Mouse (Mus musculus) lung, postnatal 0 days (tissue): Measurements from ENCODE around the gene Ldah. TPM values are rescaled to one million over a fixed set of nuclear protein-coding genes. Genes with fewer than 3 reads are reported as not detected.

Experiments used
- ATAC-seq: fragments of 200-750 bp; cut with Nextera tagmentation; 2 replicates; pipeline ENCODE4 v1.8.0; 2017; ENCODE audit warnings: moderate library complexity
- DNase-seq: peaks from one replicate; pipeline ENCODE4 v3.0.0-alpha.2; 2016; ENCODE audit warnings: low spot score
- H3K27ac ChIP-seq: fragments of 300-500 bp; sonication (generic); 2 replicates; pipeline ENCODE4 v1.5.1; 2014; ENCODE audit warnings: antibody characterized with exemption, mild to moderate bottlenecking, low read length, mixed read lengths
- H3K27me3 ChIP-seq: fragments of 300-500 bp; sonication (generic); replicated peaks from 2 replicates; pipeline ENCODE4 v1.6.1; 2014; ENCODE audit warnings: low read length, mixed read lengths; ENCODE audit not compliant: insufficient read depth
- H3K36me3 ChIP-seq: fragments of 300-500 bp; sonication (generic); 2 replicates; pipeline ENCODE4 v1.6.1; 2014; ENCODE audit warnings: low read length, mixed read lengths; ENCODE audit not compliant: insufficient read depth
- H3K4me1 ChIP-seq: fragments of 300-500 bp; sonication (generic); 2 replicates; pipeline ENCODE4 v1.6.1; 2014; ENCODE audit warnings: antibody characterized with exemption, low read depth, low read length, mixed read lengths; ENCODE audit not compliant: insufficient read depth
- H3K4me2 ChIP-seq: fragments of 300-500 bp; sonication (generic); replicated peaks from 2 replicates; pipeline ENCODE4 v1.6.1; 2014; ENCODE audit warnings: low read depth, mild to moderate bottlenecking, low read length, moderate library complexity, mixed read lengths
- H3K4me3 ChIP-seq: fragments of 300-500 bp; sonication (generic); 2 replicates; pipeline ENCODE4 v1.5.1; 2014; ENCODE audit warnings: low read depth, low read length
- H3K9ac ChIP-seq: fragments of 300-500 bp; sonication (generic); replicated peaks from 2 replicates; pipeline ENCODE4 v1.6.1; 2014; ENCODE audit warnings: low read depth, mild to moderate bottlenecking
- H3K9me3 ChIP-seq: fragments of 300-500 bp; sonication (generic); 2 replicates; pipeline ENCODE4 v1.6.1; 2016; ENCODE audit warnings: low read length, mixed read lengths
- CTCF ChIP-seq: IDR thresholded peaks from 2 replicates; pipeline ENCODE4 v1.5.1; 2016; ENCODE audit warnings: antibody characterized with exemption, mild to moderate bottlenecking
- EP300 ChIP-seq: IDR thresholded peaks from 2 replicates; pipeline ENCODE4 v1.6.1; 2016; ENCODE audit warnings: antibody characterized with exemption, mild to moderate bottlenecking, control low read depth
- WGBS: fragments of 180-500 bp; shearing (Covaris S2); extraction: QIAGEN DNeasy Blood & Tissue Kit; methylation state at CpG from one replicate; pipeline ENCODE4 v1.1.7; 2014; 5-methylcytosine and 5-hydroxymethylcytosine counted together
- polyA plus RNA-seq: library from polyadenylated mRNA; unstranded; fragments of >200 nt; fragmentation: Nextera tagmentation; extraction: Ambion mirVana; gene quantifications from 2 replicates; pipeline ENCODE4 v1.2.1, GENCODE M21; 2015

Gene Ldah
- polyA plus RNA-seq, 1 experiment from 2014 or later = 45.5 TPM

DNA sequence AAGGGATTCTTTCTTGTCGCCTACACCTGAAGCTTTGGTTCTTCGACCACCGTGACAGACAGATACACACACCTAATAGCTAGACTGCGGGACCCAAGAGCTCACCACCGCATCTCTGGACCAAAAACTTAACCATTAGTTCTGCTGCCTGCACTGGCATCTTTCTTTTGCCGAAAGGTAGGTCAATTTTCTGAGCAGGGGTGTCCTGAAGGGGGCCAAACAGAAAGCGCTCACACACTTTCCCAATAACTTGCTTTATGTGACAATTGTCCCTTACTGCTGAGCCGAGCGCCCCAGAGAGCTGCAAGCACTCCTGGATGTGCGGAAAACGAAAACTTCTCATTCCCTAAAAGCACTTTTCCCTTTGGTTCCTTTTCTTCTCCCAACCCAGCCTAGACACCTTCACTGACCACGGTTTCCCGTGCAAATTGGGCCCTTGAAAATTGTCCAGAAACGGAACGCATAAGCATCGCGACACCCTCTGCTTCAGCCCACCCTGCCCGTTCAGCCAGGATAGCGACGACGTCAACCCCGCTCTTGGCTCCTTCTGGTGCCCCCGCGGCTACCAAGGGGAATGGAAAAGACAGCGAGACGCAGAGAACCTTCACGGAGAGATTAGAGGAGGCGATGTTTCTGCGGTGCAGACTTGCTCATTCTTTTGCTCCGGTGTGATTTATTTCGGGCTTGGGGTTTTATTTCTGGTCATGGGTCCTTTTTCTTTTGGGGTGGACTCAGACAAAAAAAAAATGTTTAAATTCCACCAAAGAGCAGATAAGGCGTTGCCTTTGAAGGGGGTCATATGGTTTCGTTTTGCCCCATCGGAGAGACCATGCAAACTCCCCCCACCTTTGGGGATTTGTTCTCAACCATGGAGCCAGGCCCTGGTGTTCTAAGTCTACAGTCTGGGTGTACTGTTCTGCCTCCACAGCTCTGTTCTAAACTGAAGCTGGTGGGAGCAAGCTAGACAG lies 91.5 kb downstream of the Ldah start:
- H3K27me3 ChIP-seq = peaks cover 80% of the 10 kb centered on the region
- DNase-seq (no peak), ATAC-seq (no peak)
- TF ChIP-seq CTCF (no peak), EP300 (no peak)
- peaks cover 3% of the 10 kb centered on the region; the same call in 1 of the 2 replicates for H3K4me1 ChIP-seq
- H3K4me3 ChIP-seq = 0 out of 2 replicates have a peak overlapping the region, but pooled peaks have one; percentile 6
- H3K9me3 ChIP-seq = no peaks in the 10 kb centered on the region
- 13% methylated on average over 34 of the region's 34 CpGs for WGBS
- H3K4me2 ChIP-seq = no peak overlapping the region; the same call in 1 of the 2 replicates
- H3K36me3 ChIP-seq = no peaks in the 10 kb centered on the region
- H3K27ac ChIP-seq = no peak overlapping the region
- no peak overlapping the region for H3K9ac ChIP-seq

- Histone ChIP-seq H3K4me2 (no peak overlapping the region), H3K27me3 (peaks cover 80% of the 10 kb centered on the region), H3K27ac (no peak overlapping the region), H3K9me3 (no peaks in the 10 kb centered on the region), H3K4me3 (no peak overlapping the region), H3K9ac (no peak overlapping the region), H3K36me3 (no peaks in the 10 kb centered on the region), H3K4me1 (peaks cover 3% of the 10 kb centered on the region; the same call in 1 of the 2 replicates)
- TF ChIP-seq CTCF = no peak
- WGBS = 44% methylated on average over 10 of the region's 10 CpGs
- ATAC-seq (no peak), DNase-seq (no peak)
Observed at GRCm38 (mm10) chr12:8300111-8300480, 92.2 kb downstream of the Ldah start.

DNA sequence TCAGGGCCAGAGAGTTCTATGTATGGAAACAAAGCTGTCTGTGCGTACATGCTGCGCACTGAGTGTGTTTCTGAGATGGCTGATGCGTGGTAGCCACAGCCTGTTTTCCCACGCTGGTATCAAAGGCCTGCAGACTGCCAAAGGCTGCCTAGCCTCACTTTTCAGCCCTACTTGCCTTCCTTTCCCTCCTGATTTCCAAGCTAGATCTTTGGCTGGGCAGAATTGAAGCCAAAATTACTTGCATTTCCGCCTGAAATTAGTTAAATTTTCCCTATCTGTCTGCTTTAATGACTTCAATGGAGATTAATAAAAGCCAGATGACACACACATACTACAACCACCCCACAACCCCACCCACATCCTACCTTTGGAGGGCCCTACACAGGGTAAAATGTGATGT lies 92.6 kb downstream of the Ldah start:
- Histone ChIP-seq H3K4me2 (no peak overlapping the region), H3K4me3 (no peak overlapping the region)

DNA sequence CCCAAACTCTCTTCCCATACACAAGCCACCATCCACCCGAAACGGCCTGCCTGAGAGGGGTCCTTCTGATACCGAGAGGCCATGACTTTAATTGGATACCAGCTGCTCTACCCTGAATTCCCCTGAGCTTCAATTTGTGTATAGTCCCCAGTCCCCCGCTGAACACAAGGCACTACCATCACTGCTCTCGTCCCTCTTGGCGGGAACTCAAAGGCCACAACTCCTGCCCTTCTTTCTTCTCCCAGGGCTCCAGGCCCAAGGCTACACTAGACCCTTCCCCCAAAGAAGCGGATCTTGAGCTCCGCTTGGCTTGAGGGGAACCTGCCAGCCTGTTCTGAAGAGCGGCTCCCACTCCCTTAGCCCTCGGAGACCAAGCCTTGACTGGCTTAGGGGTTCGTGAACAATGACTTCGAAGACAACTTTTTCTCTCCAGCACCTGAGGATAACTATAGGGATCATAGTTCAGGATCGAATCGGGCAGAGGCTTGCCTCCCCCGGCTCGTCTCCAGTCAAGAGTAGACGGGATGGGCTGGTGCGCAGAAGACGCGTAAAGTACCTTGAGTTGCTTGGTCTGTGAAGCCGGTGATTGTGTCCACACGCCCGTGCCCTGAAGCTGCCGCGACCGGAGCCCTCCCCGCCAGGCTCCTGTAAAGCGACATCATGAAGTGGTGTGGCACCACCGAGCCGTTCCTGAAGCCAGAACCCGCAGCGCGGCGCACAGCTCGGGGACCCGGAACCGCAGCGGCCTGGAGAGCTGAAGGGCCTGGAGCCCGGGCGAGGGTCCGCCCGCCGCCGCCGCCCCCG lies 93.3 kb downstream of the Ldah start:
- peaks cover 81% of the 10 kb centered on the region for H3K27me3 ChIP-seq
- no peak overlapping the region for H3K9ac ChIP-seq
- peaks cover 3% of the 10 kb centered on the region; the same call in 1 of the 2 replicates for H3K4me1 ChIP-seq
- DNase-seq (no peak), ATAC-seq (peak; percentile 12)
- no peaks in the 10 kb centered on the region for H3K36me3 ChIP-seq
- peak overlapping the region; percentile 65 for H3K4me2 ChIP-seq
- no peaks in the 10 kb centered on the region for H3K9me3 ChIP-seq
- peak overlapping the region; percentile 44 for H3K4me3 ChIP-seq
- 9% methylated on average over 35 of the region's 46 CpGs for WGBS
- H3K27ac ChIP-seq = no peak overlapping the region
- TF ChIP-seq CTCF (no peak), EP300 (no peak)

More for the DNA sequence above, 92.6 kb downstream of the Ldah start:
- Histone ChIP-seq H3K27me3 (peaks cover 80% of the 10 kb centered on the region), H3K36me3 (no peaks in the 10 kb centered on the region), H3K9me3 (no peaks in the 10 kb centered on the region), H3K4me1 (peaks cover 3% of the 10 kb centered on the region; the same call in 1 of the 2 replicates), H3K27ac (no peak overlapping the region), H3K9ac (no peak overlapping the region)
- no peak for DNase-seq
- TF ChIP-seq EP300 = no peak
- TF ChIP-seq CTCF = no peak
- WGBS = 64% methylated on average over 5 of the region's 5 CpGs
- ATAC-seq = no peak

- H3K4me1 ChIP-seq = peaks cover 3% of the 10 kb centered on the region; the same call in 1 of the 2 replicates
- peaks cover 79% of the 10 kb centered on the region for H3K27me3 ChIP-seq
- DNase-seq = no peak
- WGBS = 3% methylated on average over 32 of the region's 53 CpGs
- H3K9me3 ChIP-seq = no peaks in the 10 kb centered on the region
- peak within 1 kb of the TSS; percentile 65 for H3K4me2 ChIP-seq
- H3K36me3 ChIP-seq = no peaks in the 10 kb centered on the region
- ATAC-seq = peak; percentile 27
- TF ChIP-seq CTCF (peak; percentile 40), EP300 (no peak)
- H3K27ac ChIP-seq = no peak within 1 kb of the TSS
- H3K4me3 ChIP-seq = peak within 1 kb of the TSS; percentile 44
- no peak within 1 kb of the TSS for H3K9ac ChIP-seq
Observed at GRCm38 (mm10) chr12:8301841-8302431, 94.0 kb downstream of the Ldah start, which contains the start of gene Gdf7. Gdf7 (minus strand) TSS chr12:8301954.
